Mouse (Mus musculus) testis, postnatal 14 days (tissue): ENCODE measurements at regions not wholly inside any gene's neighbourhood (a gene's known extent, or its start where the extent isn't known, plus 50 kb on each side); places are given as distances from the start of the nearest gene placed in this dataset.

Experiments used
- DNase-seq: peaks from one replicate; pipeline ENCODE4 v3.0.0; 2021; ENCODE audit warnings: low spot score

GRCm38 (mm10) chr1:193476805-193477204, 106.7 kb upstream of the Camk1g start:
- no peak for DNase-seq

- no peak for DNase-seq
Measured at GRCm38 (mm10) chr1:193466306-193466705, 96.2 kb upstream of the Camk1g start.

- DNase-seq, result no peak
Measured at GRCm38 (mm10) chr1:193459735-193460134, 89.6 kb upstream of the Camk1g start.

GRCm38 (mm10) chr1:193457908-193458307, 87.8 kb upstream of the Camk1g start:
- DNase-seq, result no peak

GRCm38 (mm10) chr1:193453654-193454053, 83.6 kb upstream of the Camk1g start:
- DNase-seq, result no peak

- DNase-seq, result no peak
Measured at GRCm38 (mm10) chr1:193451471-193452135, 81.5 kb upstream of the Camk1g start.

GRCm38 (mm10) chr1:193450814-193451213, 80.7 kb upstream of the Camk1g start:
- no peak for DNase-seq

- no peak for DNase-seq
Measured at GRCm38 (mm10) chr1:193450201-193450600, 80.1 kb upstream of the Camk1g start.

GRCm38 (mm10) chr1:193449394-193450103, 79.5 kb upstream of the Camk1g start:
- DNase-seq, result peak; percentile 22

GRCm38 (mm10) chr1:193448793-193449393, 78.8 kb upstream of the Camk1g start:
- no peak for DNase-seq

GRCm38 (mm10) chr1:193447647-193448046, 77.5 kb upstream of the Camk1g start:
- no peak for DNase-seq

- no peak for DNase-seq
Measured at GRCm38 (mm10) chr1:193443964-193444676, 74.0 kb upstream of the Camk1g start.

- DNase-seq, result no peak
Measured at GRCm38 (mm10) chr1:193440512-193440911, 70.4 kb upstream of the Camk1g start.

- no peak for DNase-seq
Measured at GRCm38 (mm10) chr1:193434281-193434680, 64.2 kb upstream of the Camk1g start.

GRCm38 (mm10) chr1:193433493-193434021, 63.5 kb upstream of the Camk1g start:
- no peak for DNase-seq

GRCm38 (mm10) chr1:193430231-193430630, 60.1 kb upstream of the Camk1g start:
- no peak for DNase-seq

- no peak for DNase-seq
Measured at GRCm38 (mm10) chr1:193423653-193424075, 53.6 kb upstream of the Camk1g start.

GRCm38 (mm10) chr1:193422886-193423285, 52.8 kb upstream of the Camk1g start:
- DNase-seq, result no peak

- no peak for DNase-seq
Measured at GRCm38 (mm10) chr1:193421820-193422219, 51.7 kb upstream of the Camk1g start.

GRCm38 (mm10) chr1:193421414-193421813, 51.3 kb upstream of the Camk1g start:
- no peak for DNase-seq
